Mouse (Mus musculus) bone marrow, adult 2 months (tissue): ENCODE measurements at regions not wholly inside any gene's neighbourhood (a gene's known extent, or its start where the extent isn't known, plus 50 kb on each side); places are given as distances from the start of the nearest gene placed in this dataset.

ENCODE experiments used
- CTCF ChIP-seq: fragments of 200-500 bp; IDR thresholded peaks from 2 replicates; pipeline ENCODE4 v1.5.1; 2011; ENCODE audit warnings: low read length, control low read depth; ENCODE audit not compliant: control insufficient read depth, insufficient read depth
- POLR2A ChIP-seq: fragments of 200-500 bp; IDR thresholded peaks from 2 replicates; pipeline ENCODE4 v1.6.1; 2011; ENCODE audit warnings: low read depth, mild to moderate bottlenecking, control low read depth, low read length, borderline replicate concordance; ENCODE audit not compliant: control insufficient read depth

DNA sequence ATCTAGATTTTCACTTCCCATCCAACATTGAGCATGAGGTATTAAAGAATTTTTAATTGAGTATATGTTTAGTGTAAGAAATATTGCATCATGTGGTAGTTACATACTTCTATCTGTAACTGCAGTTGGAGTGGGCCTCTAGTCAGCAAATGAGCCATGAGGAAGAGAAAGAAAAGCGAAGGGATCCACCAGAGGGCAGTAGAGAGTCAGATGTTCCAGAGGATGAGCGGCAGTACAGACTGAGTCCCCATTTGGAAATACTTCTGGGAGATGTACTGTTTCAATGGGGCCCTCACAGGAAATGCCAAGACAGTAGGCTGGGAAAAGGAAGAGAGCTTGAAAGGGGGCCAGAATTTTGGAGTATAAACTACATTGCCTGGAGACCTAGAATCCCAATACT is 221.2 kb downstream of the Myh15 start:
- peak; percentile 47 for TF ChIP-seq CTCF
- no peak for TF ChIP-seq POLR2A
